Mouse (Mus musculus) heart, adult 11 months (tissue): ENCODE measurements around the gene Stard13.

ENCODE experiments used
- DNase-seq: peaks from one replicate; pipeline ENCODE4 v3.0.0; 2022

Gene Stard13

GRCm38 (mm10) chr5:151228367-151229005 lies 5.2 kb downstream of the Stard13 start:
- peak; percentile 59 for DNase-seq

- DNase-seq, result peak; percentile 27
Measured at GRCm38 (mm10) chr5:151223696-151224366, 9.8 kb downstream of the Stard13 start.

GRCm38 (mm10) chr5:151222791-151223190 lies 10.8 kb downstream of the Stard13 start:
- DNase-seq, result peak; percentile 24

DNA sequence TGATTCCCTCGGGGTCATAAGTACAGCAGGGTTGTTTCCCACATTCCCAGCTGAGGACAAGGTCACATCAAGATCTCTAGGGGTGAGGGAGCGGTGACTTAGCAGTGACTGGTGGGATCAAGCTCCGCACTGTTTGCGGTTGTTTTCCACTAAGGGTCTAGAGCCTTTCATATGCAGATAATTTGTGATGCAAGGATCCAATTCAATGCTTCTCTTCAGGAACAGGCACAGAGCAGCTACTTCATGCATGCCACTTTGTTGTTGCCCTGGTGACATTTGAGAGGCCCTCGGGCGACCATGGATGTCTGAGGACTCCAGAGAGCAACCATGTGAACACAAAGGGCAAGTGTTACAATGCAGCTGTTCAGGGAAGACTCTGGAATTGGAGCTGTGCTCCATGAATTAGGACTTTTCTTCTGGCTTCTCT lies 14.9 kb downstream of the Stard13 start:
- peak; percentile 95 for DNase-seq

DNA sequence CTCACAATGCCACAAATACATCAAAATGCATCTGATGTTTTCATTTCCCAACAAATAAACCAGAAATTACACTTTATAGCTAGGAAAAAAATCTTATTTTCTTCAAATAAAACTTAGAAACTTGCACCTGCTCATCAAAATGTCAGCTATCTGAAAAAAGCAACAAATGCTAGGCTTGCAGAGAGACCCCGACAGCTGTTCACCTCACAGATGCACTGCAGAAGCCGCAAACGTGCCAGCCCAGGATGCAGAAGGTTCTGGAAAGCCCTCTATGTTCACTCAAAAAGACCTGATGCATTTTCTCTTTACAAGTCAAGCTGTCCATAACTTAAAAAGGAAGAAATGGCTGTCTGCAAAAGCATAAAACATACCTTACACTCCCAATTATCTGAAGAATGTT lies 20.5 kb downstream of the Stard13 start:
- peak; percentile 28 for DNase-seq

DNA sequence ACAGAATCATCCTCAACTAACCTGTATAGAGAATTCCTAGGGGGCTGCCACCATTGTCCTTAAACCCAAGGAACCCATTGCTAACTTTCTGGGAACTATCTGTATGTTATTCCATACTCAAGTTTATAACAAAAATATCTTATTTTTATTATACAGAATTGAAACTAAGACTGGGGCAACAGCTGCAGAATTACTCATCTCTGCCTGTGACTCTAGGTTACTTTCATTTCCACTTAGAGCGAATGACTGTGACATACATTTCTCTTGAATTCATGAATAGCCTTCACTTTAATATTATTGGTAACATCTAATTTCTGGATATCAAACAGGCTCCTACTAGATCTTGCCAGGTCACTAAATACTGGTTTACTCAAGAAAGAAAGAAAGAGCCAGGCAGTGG lies 22.8 kb downstream of the Stard13 start:
- DNase-seq, result peak; percentile 72

- DNase-seq, result peak; percentile 91
Measured at GRCm38 (mm10) chr5:151210060-151210459, 23.6 kb downstream of the Stard13 start.

- DNase-seq, result no peak
Measured at GRCm38 (mm10) chr5:151205017-151205416, 28.6 kb downstream of the Stard13 start.

GRCm38 (mm10) chr5:151202925-151203324 lies 30.7 kb downstream of the Stard13 start:
- peak; percentile 76 for DNase-seq

DNA sequence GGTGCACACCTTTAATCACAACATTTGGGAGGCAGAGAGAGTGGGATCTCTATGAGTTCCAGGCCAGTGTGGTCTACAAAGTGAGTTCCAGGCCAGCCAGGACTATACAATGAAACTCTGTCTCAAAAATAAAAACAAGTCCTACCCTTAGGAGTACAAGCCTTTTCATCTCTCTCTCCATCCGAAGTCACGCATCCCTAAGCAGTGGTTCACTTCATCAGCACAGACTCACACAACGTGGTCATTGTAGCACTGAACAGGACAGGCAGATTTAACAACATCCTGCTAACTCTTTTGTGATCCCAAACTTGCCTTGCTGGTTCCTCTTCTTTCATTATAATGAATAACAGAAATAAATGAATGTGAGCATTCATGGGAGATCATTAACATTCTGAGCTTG lies 32.4 kb downstream of the Stard13 start:
- DNase-seq, result no peak

DNA sequence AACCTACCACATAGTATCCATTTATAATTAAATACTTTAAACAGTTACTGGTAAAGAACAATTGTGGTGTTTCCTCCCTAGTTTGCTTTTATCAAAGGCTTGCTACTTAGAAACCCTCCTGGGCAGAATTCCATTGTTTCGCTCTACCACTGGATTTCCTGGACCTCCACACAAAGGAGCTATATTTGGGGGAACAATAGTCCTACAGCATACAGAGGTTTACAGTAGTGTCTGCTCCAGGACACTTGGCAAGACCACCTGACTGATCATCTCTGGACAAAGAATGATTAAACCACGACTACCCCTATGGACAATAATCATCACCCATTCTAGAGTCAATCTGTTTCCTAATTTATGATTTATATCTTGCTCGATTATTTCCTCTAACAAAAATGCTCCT lies 34.4 kb downstream of the Stard13 start:
- peak; percentile 87 for DNase-seq

DNA sequence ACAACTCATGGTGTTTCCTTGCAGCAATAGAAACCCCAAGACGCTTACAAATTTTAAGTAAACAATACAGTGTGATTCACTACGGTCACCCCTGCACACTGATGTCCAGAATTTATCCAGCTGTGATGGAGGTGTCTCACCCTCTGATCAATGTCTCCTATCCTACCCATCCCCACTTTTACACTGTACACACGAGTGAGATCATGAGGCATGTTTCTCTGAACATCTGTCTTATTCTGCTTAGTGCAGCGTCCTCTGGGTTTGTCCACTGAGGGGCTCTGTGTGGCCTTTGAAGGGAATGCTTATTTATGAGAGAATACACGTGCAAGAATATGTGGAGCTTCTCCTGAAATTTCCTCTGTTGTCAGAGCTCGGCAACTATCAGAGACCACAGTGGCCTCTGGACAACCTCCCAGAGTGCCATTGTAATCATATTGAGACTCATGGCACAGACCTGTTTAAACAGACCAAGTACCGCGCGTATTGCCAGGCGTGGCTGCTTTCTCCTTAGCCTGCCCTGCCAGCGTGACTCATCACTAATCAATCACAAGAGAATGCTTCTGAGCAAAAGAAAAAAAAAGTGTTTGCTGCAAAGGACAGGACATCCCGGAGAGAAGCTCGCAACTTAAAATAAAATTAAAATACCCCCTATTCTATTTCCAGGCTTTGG lies 36.9 kb downstream of the Stard13 start:
- peak; percentile 75 for DNase-seq

DNA sequence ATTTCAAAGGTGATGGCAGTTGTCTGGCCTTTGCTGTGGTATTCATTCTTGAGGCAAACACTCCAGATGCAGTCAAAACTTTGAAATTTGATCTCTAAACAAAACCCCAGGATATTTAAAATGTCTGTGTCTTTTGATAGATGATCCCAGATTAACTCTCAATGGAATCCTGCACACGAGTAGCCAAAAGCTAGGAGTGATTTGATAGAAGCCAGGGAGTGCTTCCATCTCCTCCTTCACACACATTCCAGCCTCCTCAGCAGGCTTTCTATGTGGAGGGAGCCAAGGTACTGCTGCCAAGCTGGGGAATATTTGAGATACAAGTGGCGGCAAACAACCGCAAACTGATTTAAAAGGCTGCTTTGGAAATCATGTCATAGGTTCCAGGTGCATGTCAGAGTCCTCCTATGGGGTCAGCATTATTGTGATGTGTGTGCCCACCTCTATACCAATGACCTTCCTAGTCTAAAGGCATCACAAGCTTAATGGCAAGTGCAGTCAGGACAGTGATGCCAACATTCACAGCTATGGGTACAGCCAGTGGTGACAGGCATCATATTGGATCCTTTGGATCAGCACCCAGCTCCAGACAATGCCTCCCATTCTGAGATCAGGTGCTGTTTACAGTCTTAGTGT lies 39.6 kb downstream of the Stard13 start:
- peak; percentile 91 for DNase-seq

DNA sequence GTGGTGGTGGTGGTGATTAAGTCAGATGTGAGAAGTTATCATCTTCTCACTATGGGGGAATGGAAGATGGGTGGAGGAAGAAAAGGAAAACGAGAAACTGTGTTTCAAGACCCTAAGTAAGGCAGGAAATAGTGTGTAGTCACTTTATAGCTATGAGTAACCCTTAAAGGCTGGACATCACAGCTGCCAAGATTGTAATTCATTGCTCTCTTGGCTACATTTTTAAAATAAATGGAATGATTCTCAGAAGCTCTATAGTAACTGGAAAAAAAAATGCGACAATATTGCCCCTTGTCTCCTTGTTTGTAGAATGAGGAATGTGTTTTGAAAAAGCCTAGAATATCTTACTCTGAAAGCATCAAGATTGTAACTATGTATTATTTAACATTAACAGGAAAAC lies 41.4 kb downstream of the Stard13 start:
- no peak for DNase-seq

GRCm38 (mm10) chr5:151190764-151191163 lies 42.9 kb downstream of the Stard13 start:
- DNase-seq, result peak; percentile 92

DNA sequence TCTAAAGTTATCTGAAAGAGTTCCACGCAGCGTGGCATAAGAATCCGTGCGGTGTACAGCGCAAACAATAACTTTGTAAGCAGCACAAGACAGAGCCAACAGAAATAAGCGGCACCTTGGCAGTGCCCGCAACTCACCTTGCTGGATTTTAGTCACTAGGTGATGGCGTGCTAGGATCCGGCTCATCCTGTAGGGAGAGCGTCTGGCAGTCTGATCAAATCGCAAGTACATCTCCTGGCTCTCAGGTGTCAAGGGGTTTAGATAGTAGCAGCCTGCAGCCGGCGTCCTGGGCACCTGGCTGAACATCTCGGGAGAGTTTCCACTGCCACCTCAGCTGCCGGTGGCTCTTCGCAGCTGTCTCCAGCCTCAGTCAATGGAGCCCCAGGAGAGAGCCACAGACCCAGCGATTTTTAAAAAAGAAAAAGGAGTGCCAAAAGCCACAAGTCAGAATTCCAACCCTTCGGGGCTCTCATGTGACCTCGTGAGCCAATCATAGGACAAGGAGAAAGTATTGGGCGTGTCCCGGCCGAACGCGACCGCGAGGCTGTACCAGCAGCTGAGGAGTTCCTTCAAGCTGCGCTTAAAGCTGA lies 43.8 kb downstream of the Stard13 start:
- DNase-seq, result peak; percentile 99

GRCm38 (mm10) chr5:151189321-151189720 lies 44.3 kb downstream of the Stard13 start:
- DNase-seq, result peak; percentile 39

- peak; percentile 94 for DNase-seq
Measured at GRCm38 (mm10) chr5:151188659-151189058, 45.0 kb downstream of the Stard13 start.

DNA sequence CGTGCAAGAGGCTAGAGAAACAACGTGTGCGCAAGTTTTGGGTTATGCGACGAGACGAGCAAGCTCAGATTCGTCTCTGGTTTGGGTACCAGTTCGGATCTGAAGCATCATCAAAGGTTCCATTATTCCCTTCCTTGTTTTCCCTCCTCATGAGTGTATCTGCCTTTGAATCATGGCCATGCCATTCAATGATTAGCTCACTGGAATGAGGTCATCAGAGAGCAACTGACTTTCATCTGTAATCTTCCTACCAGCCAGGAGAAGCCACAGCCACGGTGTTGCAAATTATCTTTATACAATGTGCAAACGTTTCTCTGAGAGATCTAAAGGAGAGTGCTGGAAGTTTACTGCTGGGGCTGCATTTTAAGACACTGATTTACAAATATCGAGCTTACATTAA lies 46.3 kb downstream of the Stard13 start:
- peak; percentile 71 for DNase-seq

GRCm38 (mm10) chr5:151185286-151185856 lies 48.3 kb downstream of the Stard13 start:
- peak; percentile 76 for DNase-seq

DNA sequence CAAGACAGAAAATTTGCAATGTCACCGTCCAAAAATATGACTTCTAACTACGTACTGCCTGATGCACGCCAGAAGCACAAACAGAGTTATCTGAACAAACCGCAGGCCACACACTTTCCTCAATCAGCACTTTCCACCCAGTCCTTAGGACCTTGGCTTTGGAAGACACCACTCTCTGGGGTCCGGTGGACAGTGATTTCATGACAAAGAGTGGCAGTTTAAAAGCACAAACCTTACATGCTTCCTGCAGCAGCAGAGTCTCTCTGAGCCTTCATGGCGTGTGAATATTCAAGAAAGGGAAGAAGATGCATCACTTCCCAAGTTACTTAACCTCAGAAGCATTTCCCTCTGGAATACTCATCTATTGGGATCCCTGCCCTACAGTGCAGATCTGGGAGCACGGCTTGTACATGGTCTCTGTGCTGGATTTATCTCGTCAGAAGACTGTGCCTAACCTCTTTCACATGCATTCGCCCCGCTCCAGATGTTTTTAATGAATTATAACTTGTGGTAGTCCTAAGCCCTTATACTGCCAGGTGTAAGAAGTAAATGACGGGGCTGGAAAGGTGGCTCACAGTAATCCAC lies 49.9 kb downstream of the Stard13 start:
- DNase-seq, result peak; percentile 95

DNA sequence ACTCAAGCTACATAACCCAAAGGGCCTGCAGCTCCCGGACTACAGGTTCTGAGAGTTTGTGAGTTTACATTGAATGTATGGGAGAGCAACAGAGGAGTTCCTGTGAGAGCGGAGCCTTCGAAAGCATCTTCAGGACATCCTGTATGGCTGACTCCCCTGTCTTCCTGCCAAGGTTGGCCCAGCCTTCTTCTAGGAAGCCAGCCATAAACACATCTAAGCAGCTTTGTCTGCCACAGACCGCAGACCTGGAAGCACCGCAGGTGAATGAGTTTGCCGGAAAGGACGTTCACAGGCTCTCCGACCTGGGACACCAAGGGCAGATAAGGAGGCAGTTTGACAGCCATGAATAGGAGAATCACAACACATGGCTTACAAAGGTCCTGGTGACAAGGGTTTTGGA lies 52.3 kb downstream of the Stard13 start:
- peak; percentile 95 for DNase-seq
